ENCODE assay signal across 10 mouse cellular contexts in genomic region chr9:97011454-97012195, GRCm38 (mm10). TPM values are rescaled to one million over a fixed set of nuclear protein-coding genes. Genes with fewer than 3 reads are reported as not detected.
A peak's percentile ranks its signal among the peaks of the same experiment; 100 is the strongest.
DNase-seq lines count a peak whose midpoint lies in the region; ATAC-seq and TF ChIP-seq lines count a peak whose summit lies in the region.
"Had no signal": no experiment of that assay in that cellular context is flagged by ENCODE, and none has a peak within 500 bp of the region (broad histone marks: within the 10 kb centered on the region; RNA-seq: fewer than 3 reads in every experiment).

No protein-coding gene starts in this region.

- peak; percentile 67 for DNase-seq in adrenal gland, postnatal 36 days
- DNase-seq in hindbrain, embryonic 14.5 days (ENCODE audit: low spot score) = peak; percentile 63
- no peak for DNase-seq in kidney, adult 11 months
- DNase-seq in kidney, adult 2 months = no peak
- no peak for DNase-seq in thymus, postnatal 4 days

- no peak for ATAC-seq in heart, embryonic 15.5 days (replicated peaks; ENCODE audit: insufficient number of reproducible peaks, insufficient read depth, low FRiP score, low read depth)
- no peak for ATAC-seq in heart, embryonic 11.5 days (replicated peaks; ENCODE audit: insufficient number of reproducible peaks, low FRiP score, low TSS enrichment)
- peak; percentile 53; the same call in 1 of the 2 replicates for ATAC-seq in hindbrain, embryonic 14.5 days (ENCODE audit: low FRiP score)
- ATAC-seq in midbrain, embryonic 16.5 days = peak; percentile 44; the same call in 1 of the 2 replicates

- H3K27ac ChIP-seq in heart, embryonic 15.5 days = peak overlapping the region; percentile 17; the same call in 1 of the 2 replicates
- no peak overlapping the region for H3K27ac ChIP-seq in heart, embryonic 11.5 days (ENCODE audit: low read depth, low read length)
- H3K27ac ChIP-seq in hindbrain, embryonic 14.5 days = peak overlapping the region; percentile 71
- peak overlapping the region; percentile 59; the same call in 1 of the 2 replicates for H3K27ac ChIP-seq in midbrain, embryonic 16.5 days (ENCODE audit: low read length)
- H3K27ac ChIP-seq in kidney, adult 2 months (ENCODE audit: insufficient read depth, low read depth, low read length) = no peak overlapping the region
- H3K27ac ChIP-seq: lung, embryonic 15.5 days had no signal

- H3K4me3 ChIP-seq in heart, embryonic 15.5 days = no peak overlapping the region
- H3K4me3 ChIP-seq in heart, embryonic 11.5 days (ENCODE audit: low read depth, low read length) = no peak overlapping the region
- H3K4me3 ChIP-seq in hindbrain, embryonic 14.5 days (replicated peaks; ENCODE audit: low read length) = no peak overlapping the region
- H3K4me3 ChIP-seq in midbrain, embryonic 16.5 days (ENCODE audit: low read depth, low read length) = no peak overlapping the region
- H3K4me3 ChIP-seq in kidney, adult 2 months (ENCODE audit: insufficient read depth, low read depth, low read length) = no peak overlapping the region
- H3K4me3 ChIP-seq: erythroblast, embryonic 14.5 days; lung, embryonic 15.5 days had no signal

- no peaks in the 10 kb centered on the region for H3K27me3 ChIP-seq in heart, embryonic 15.5 days
- H3K27me3 ChIP-seq in heart, embryonic 11.5 days (ENCODE audit: control insufficient read depth, insufficient read depth, low read length) = no peaks in the 10 kb centered on the region
- no peaks in the 10 kb centered on the region for H3K27me3 ChIP-seq in hindbrain, embryonic 14.5 days (ENCODE audit: control insufficient read depth, insufficient read depth, low read length)
- no peaks in the 10 kb centered on the region for H3K27me3 ChIP-seq in midbrain, embryonic 16.5 days (ENCODE audit: control insufficient read depth, insufficient read depth, low read depth, low read length)
- no peaks in the 10 kb centered on the region for H3K27me3 ChIP-seq in kidney, adult 2 months (replicated peaks; ENCODE audit: control insufficient read depth, insufficient read depth, low read length)

- peaks cover 60% of the 10 kb centered on the region for H3K4me1 ChIP-seq in heart, embryonic 15.5 days (replicated peaks)
- H3K4me1 ChIP-seq in heart, embryonic 11.5 days (ENCODE audit: control insufficient read depth, insufficient read depth, low read length) = peaks cover 28% of the 10 kb centered on the region
- peaks cover 51% of the 10 kb centered on the region for H3K4me1 ChIP-seq in hindbrain, embryonic 14.5 days (replicated peaks; ENCODE audit: control insufficient read depth, insufficient read depth, low read length)
- peaks cover 35% of the 10 kb centered on the region for H3K4me1 ChIP-seq in midbrain, embryonic 16.5 days (ENCODE audit: control insufficient read depth, insufficient read depth, low read length)
- H3K4me1 ChIP-seq in kidney, adult 2 months (ENCODE audit: control insufficient read depth, insufficient read depth, low read length) = peaks cover 10% of the 10 kb centered on the region

- TF ChIP-seq CTCF in kidney, adult 2 months (conservative IDR thresholded peaks at IDR 0.05; ENCODE audit: insufficient read depth, insufficient read length, low read depth, low read length) = no peak

- peaks cover 6% of the 10 kb centered on the region; the same call in 1 of the 2 replicates for H3K9me3 ChIP-seq in heart, embryonic 15.5 days (replicated peaks)
- no peaks in the 10 kb centered on the region for H3K9me3 ChIP-seq in heart, embryonic 11.5 days (replicated peaks; ENCODE audit: control insufficient read depth, low read length)
- H3K9me3 ChIP-seq in hindbrain, embryonic 14.5 days (ENCODE audit: control insufficient read depth, low read length) = no peaks in the 10 kb centered on the region
- peaks cover 6% of the 10 kb centered on the region; the same call in 1 of the 2 replicates for H3K9me3 ChIP-seq in midbrain, embryonic 16.5 days (replicated peaks; ENCODE audit: control insufficient read depth, low read length, poor library complexity, severe bottlenecking)
- H3K9me3 ChIP-seq: lung, embryonic 15.5 days had no signal

- no peak for TF ChIP-seq POLR2A in kidney, adult 2 months (IDR thresholded peaks at IDR 0.05; ENCODE audit: low read depth, low read length)

- WGBS in heart, embryonic 15.5 days = 67% methylated on average over 15 of the region's 15 CpGs
- 78% methylated on average over 15 of the region's 15 CpGs for WGBS in heart, embryonic 11.5 days (ENCODE audit: insufficient replicate concordance)
- WGBS in hindbrain, embryonic 14.5 days = 29% methylated on average over 15 of the region's 15 CpGs
- WGBS in midbrain, embryonic 16.5 days = 35% methylated on average over 15 of the region's 15 CpGs
- WGBS in kidney, adult 2 months = 60% methylated on average over 15 of the region's 15 CpGs

- H3K36me3 ChIP-seq in heart, embryonic 15.5 days = no peaks in the 10 kb centered on the region; the same call in 1 of the 2 replicates
- H3K36me3 ChIP-seq in heart, embryonic 11.5 days (ENCODE audit: control insufficient read depth, insufficient read depth, low read length) = peaks cover 2% of the 10 kb centered on the region
- no peaks in the 10 kb centered on the region for H3K36me3 ChIP-seq in hindbrain, embryonic 14.5 days (replicated peaks; ENCODE audit: control insufficient read depth, insufficient read depth)
- H3K36me3 ChIP-seq in midbrain, embryonic 16.5 days (ENCODE audit: control insufficient read depth, insufficient read depth, low read length) = no peaks in the 10 kb centered on the region
- no peaks in the 10 kb centered on the region for H3K36me3 ChIP-seq in kidney, adult 2 months (ENCODE audit: control insufficient read depth, insufficient read depth, low read length)
- H3K36me3 ChIP-seq: lung, embryonic 15.5 days had no signal

- H3K9ac ChIP-seq in heart, embryonic 15.5 days = no peak overlapping the region
- no peak overlapping the region for H3K9ac ChIP-seq in heart, embryonic 11.5 days (ENCODE audit: low read depth, low read length)
- 0 out of 2 replicates have a peak overlapping the region, but pooled peaks have one; percentile 17 for H3K9ac ChIP-seq in hindbrain, embryonic 14.5 days
- no peak overlapping the region; the same call in 1 of the 2 replicates for H3K9ac ChIP-seq in midbrain, embryonic 16.5 days (ENCODE audit: low read depth, low read length)
- H3K9ac ChIP-seq: lung, embryonic 15.5 days had no signal

- H3K4me2 ChIP-seq in heart, embryonic 15.5 days = no peak overlapping the region
- no peak overlapping the region for H3K4me2 ChIP-seq in heart, embryonic 11.5 days
- peak overlapping the region; percentile 22 for H3K4me2 ChIP-seq in hindbrain, embryonic 14.5 days (replicated peaks)
- 0 out of 2 replicates have a peak overlapping the region, but pooled peaks have one; percentile 6 for H3K4me2 ChIP-seq in midbrain, embryonic 16.5 days (ENCODE audit: low read length)
- H3K4me2 ChIP-seq: lung, embryonic 15.5 days had no signal

RNA-seq across cellular contexts. Expression of gene Spsb4, which starts 7.0 kb away (rescaled TPM):
- polyA plus RNA-seq in heart, embryonic 15.5 days (2015; fragmentation: Nextera tagmentation; extraction: Ambion mirVana) = 48.1 and 49.3 TPM in 2 replicates
- polyA plus RNA-seq in heart, embryonic 11.5 days (2014; fragmentation: Nextera tagmentation; extraction: Ambion mirVana) = 42.0 and 48.3 TPM in 2 replicates
- under 1 TPM; 0.93 to 0.99 TPM for total RNA-seq in adrenal gland, postnatal 36 days (2021)
- 26.6 and 34.0 TPM in 2 replicates for polyA plus RNA-seq in hindbrain, embryonic 14.5 days (2014; fragmentation: Nextera tagmentation; extraction: Ambion mirVana)
- 23.5 and 28.3 TPM in 2 replicates for polyA plus RNA-seq in midbrain, embryonic 16.5 days (2015; fragmentation: Nextera tagmentation; extraction: Ambion mirVana)
- 61.5 and 62.5 TPM in 2 replicates for polyA plus RNA-seq in kidney, adult 2 months (2012; rRNA removed)

Comparison
In these comparisons a context has a peak if more than half of its experiments do, and no peak if none do; other contexts are left out.
1. H3K27ac ChIP-seq: peak in heart, embryonic 15.5 days (single experiment), hindbrain, embryonic 14.5 days (single experiment) and midbrain, embryonic 16.5 days (single experiment); none in heart, embryonic 11.5 days (single experiment) and kidney, adult 2 months (single experiment).
2. ATAC-seq: peak in hindbrain, embryonic 14.5 days (single experiment) and midbrain, embryonic 16.5 days (single experiment); none in heart, embryonic 15.5 days (single experiment) and heart, embryonic 11.5 days (single experiment).
3. H3K4me2 ChIP-seq: peak in hindbrain, embryonic 14.5 days (single experiment) and midbrain, embryonic 16.5 days (single experiment); none in heart, embryonic 15.5 days (single experiment) and heart, embryonic 11.5 days (single experiment).
4. DNase-seq: peak in adrenal gland, postnatal 36 days (2 of 2) and hindbrain, embryonic 14.5 days (single experiment); none in kidney, adult 11 months (single experiment), kidney, adult 2 months (single experiment) and thymus, postnatal 4 days (single experiment).